Mouse (Mus musculus): Measurements from ENCODE around the gene 1600014C23Rik. TPM values are rescaled to one million over a fixed set of nuclear protein-coding genes. Genes with fewer than 3 reads are reported as not detected.
A peak's percentile ranks its signal among the peaks of the same experiment; 100 is the strongest.

1600014C23Rik gene
- polyA plus RNA-seq, 1 experiment from 2014 or later, result 0.62 TPM

DNA sequence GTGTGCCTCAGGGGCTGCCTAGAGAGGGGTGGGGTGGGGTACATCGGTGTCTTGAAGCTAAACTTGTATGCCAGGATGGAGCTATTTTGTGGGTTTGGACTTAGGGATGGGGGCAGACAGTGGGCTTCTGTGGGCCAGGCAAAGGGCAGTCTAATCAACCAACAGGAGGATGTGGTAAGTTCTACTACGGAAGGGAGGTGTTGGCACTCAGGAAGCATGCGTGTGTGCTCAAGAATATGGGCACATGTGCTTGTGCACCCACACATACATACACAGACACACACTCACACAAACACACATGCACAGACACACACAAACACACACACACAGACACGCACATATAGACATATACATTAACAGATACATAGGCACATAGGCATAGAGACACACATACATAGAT is 13.6 kb upstream of the 1600014C23Rik start:
- WGBS, result 94% methylated on average over 4 of the region's 4 CpGs
- Histone ChIP-seq H3K36me3 (ENCODE audit: control insufficient read depth, insufficient read depth, low read length) (no peaks in the 10 kb centered on the region), H3K9me3 (ENCODE audit: control insufficient read depth, low read length) (no peaks in the 10 kb centered on the region), H3K27ac (ENCODE audit: low read depth, low read length) (no peak overlapping the region), H3K9ac (ENCODE audit: low read depth, low read length) (no peak overlapping the region), H3K4me1 (ENCODE audit: control insufficient read depth, insufficient read depth, low read length) (peaks cover 16% of the 10 kb centered on the region), H3K4me3 (ENCODE audit: low read length) (no peak overlapping the region), H3K27me3 (ENCODE audit: control insufficient read depth, insufficient read depth, low read length) (no peaks in the 10 kb centered on the region), H3K4me2 (replicated peaks; ENCODE audit: low read depth, low read length) (no peak overlapping the region)
- no peak for ATAC-seq (ENCODE audit: low FRiP score, low TSS enrichment)

GRCm38 (mm10) chr17:45746755-45747154 is 13.1 kb upstream of the 1600014C23Rik start:
- Histone ChIP-seq H3K9me3 (ENCODE audit: control insufficient read depth, low read length) (no peaks in the 10 kb centered on the region), H3K27ac (ENCODE audit: low read depth, low read length) (no peak overlapping the region), H3K27me3 (ENCODE audit: control insufficient read depth, insufficient read depth, low read length) (no peaks in the 10 kb centered on the region), H3K9ac (ENCODE audit: low read depth, low read length) (no peak overlapping the region), H3K4me2 (replicated peaks; ENCODE audit: low read depth, low read length) (no peak overlapping the region), H3K36me3 (ENCODE audit: control insufficient read depth, insufficient read depth, low read length) (no peaks in the 10 kb centered on the region), H3K4me1 (ENCODE audit: control insufficient read depth, insufficient read depth, low read length) (peaks cover 16% of the 10 kb centered on the region), H3K4me3 (ENCODE audit: low read length) (no peak overlapping the region)
- 55% methylated on average over 12 of the region's 12 CpGs for WGBS
- ATAC-seq (ENCODE audit: low FRiP score, low TSS enrichment), result no peak

DNA sequence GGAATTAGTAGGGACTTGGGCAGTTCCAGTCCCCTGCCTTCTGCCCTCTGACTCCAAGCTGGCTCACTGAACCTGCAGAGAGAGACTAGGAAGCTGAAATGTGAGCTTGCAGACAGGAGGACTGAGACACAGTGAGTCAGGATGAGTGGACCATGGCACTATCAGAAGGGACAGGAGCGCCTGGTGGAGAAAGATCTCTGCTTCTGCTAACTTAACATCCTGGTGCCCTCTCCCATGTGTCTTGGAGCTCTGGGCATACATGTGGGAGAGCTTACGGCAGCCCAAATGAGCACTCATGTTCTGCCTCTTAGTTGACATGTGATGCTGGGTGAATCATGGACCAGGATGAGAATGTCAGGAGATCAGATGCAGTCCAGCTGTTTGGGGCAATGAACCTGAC is 12.0 kb upstream of the 1600014C23Rik start:
- ATAC-seq (ENCODE audit: low FRiP score, low TSS enrichment), result no peak
- no peak overlapping the region for H3K4me2 ChIP-seq (replicated peaks; ENCODE audit: low read depth, low read length)
- no peak overlapping the region for H3K27ac ChIP-seq (ENCODE audit: low read depth, low read length)
- H3K36me3 ChIP-seq (ENCODE audit: control insufficient read depth, insufficient read depth, low read length), result no peaks in the 10 kb centered on the region
- no peaks in the 10 kb centered on the region for H3K27me3 ChIP-seq (ENCODE audit: control insufficient read depth, insufficient read depth, low read length)
- no peak overlapping the region for H3K9ac ChIP-seq (ENCODE audit: low read depth, low read length)
- WGBS, result 61% methylated on average over 2 of the region's 2 CpGs
- H3K4me1 ChIP-seq (ENCODE audit: control insufficient read depth, insufficient read depth, low read length), result peaks cover 16% of the 10 kb centered on the region
- no peak overlapping the region for H3K4me3 ChIP-seq (ENCODE audit: low read length)
- H3K9me3 ChIP-seq (ENCODE audit: control insufficient read depth, low read length), result no peaks in the 10 kb centered on the region

DNA sequence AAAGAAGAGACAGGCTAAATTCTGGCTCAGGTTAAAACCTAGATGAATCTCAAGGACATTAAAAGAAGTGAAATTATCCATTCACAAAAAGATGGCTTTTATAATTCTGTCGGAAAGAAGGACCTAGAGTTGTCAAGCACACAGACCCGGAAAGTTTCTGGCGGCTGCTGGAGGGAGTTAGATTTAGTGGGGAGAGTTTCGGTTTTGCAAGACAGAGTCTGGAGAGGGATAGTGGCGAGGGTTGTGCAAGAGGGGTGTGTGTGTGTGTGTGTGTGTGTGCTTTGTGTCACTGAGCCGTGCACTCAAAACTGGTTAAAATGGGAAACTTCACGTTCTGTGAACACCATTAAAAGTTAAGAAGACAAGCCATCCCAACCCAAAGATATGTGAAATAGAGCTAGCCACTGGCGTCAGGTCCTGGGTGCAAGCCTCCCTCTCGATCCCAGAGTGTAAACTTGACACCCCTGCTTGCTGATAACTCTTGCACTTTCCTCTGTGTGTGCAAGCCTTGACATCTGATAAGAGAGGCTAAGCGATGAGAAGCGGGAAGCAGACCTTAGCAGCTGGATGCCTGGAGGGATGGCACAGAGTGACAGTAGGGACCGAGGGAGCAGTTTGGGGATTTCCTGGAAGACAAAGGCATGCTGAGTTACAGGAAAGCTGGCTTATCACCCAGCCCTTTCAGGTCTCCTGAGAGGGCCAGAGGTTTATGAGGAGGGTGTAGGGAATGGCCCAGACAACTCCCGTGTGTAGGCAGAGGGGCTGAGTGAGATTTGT is 8.9 kb upstream of the 1600014C23Rik start:
- Histone ChIP-seq H3K4me3 (ENCODE audit: low read length) (no peak overlapping the region), H3K9ac (ENCODE audit: low read depth, low read length) (no peak overlapping the region), H3K27ac (ENCODE audit: low read depth, low read length) (no peak overlapping the region), H3K36me3 (ENCODE audit: control insufficient read depth, insufficient read depth, low read length) (no peaks in the 10 kb centered on the region), H3K4me1 (ENCODE audit: control insufficient read depth, insufficient read depth, low read length) (peaks cover 16% of the 10 kb centered on the region), H3K27me3 (ENCODE audit: control insufficient read depth, insufficient read depth, low read length) (no peaks in the 10 kb centered on the region), H3K4me2 (replicated peaks; ENCODE audit: low read depth, low read length) (no peak overlapping the region), H3K9me3 (ENCODE audit: control insufficient read depth, low read length) (no peaks in the 10 kb centered on the region)
- no peak for ATAC-seq (ENCODE audit: low FRiP score, low TSS enrichment)
- 44% methylated on average over 13 of the region's 13 CpGs for WGBS

GRCm38 (mm10) chr17:45737078-45737601 is 3.5 kb upstream of the 1600014C23Rik start:
- Histone ChIP-seq H3K4me3 (ENCODE audit: low read length) (peak overlapping the region; percentile 45), H3K27me3 (ENCODE audit: control insufficient read depth, insufficient read depth, low read length) (no peaks in the 10 kb centered on the region), H3K27ac (ENCODE audit: low read depth, low read length) (peak overlapping the region; percentile 84; the same call in 1 of the 2 replicates), H3K36me3 (ENCODE audit: control insufficient read depth, insufficient read depth, low read length) (no peaks in the 10 kb centered on the region), H3K9ac (ENCODE audit: low read depth, low read length) (peak overlapping the region; percentile 73), H3K4me1 (ENCODE audit: control insufficient read depth, insufficient read depth, low read length) (peaks cover 27% of the 10 kb centered on the region), H3K4me2 (replicated peaks; ENCODE audit: low read depth, low read length) (peak overlapping the region; percentile 74), H3K9me3 (ENCODE audit: control insufficient read depth, low read length) (no peaks in the 10 kb centered on the region)
- whole genome bisulfite sequencing, result 16% methylated on average over 10 of the region's 10 CpGs
- ATAC-seq (ENCODE audit: low FRiP score, low TSS enrichment), result peak; percentile 18; the same call in 1 of the 2 replicates

GRCm38 (mm10) chr17:45736311-45737077 is 2.9 kb upstream of the 1600014C23Rik start:
- peaks cover 27% of the 10 kb centered on the region for H3K4me1 ChIP-seq (ENCODE audit: control insufficient read depth, insufficient read depth, low read length)
- H3K4me2 ChIP-seq (replicated peaks; ENCODE audit: low read depth, low read length), result peak overlapping the region; percentile 74
- H3K27me3 ChIP-seq (ENCODE audit: control insufficient read depth, insufficient read depth, low read length), result no peaks in the 10 kb centered on the region
- H3K9me3 ChIP-seq (ENCODE audit: control insufficient read depth, low read length), result no peaks in the 10 kb centered on the region
- H3K27ac ChIP-seq (ENCODE audit: low read depth, low read length), result peak overlapping the region; percentile 94
- peak overlapping the region; percentile 73 for H3K9ac ChIP-seq (ENCODE audit: low read depth, low read length)
- peak overlapping the region; percentile 45 for H3K4me3 ChIP-seq (ENCODE audit: low read length)
- no peaks in the 10 kb centered on the region for H3K36me3 ChIP-seq (ENCODE audit: control insufficient read depth, insufficient read depth, low read length)
- ATAC-seq (ENCODE audit: low FRiP score, low TSS enrichment), result peak; percentile 70
- WGBS, result under 1% methylated on average over 44 of the region's 72 CpGs

GRCm38 (mm10) chr17:45735382-45736310 is 2.0 kb upstream of the 1600014C23Rik start:
- Histone ChIP-seq H3K9ac (ENCODE audit: low read depth, low read length) (peak overlapping the region; percentile 73; the same call in 1 of the 2 replicates), H3K36me3 (ENCODE audit: control insufficient read depth, insufficient read depth, low read length) (no peaks in the 10 kb centered on the region), H3K4me1 (ENCODE audit: control insufficient read depth, insufficient read depth, low read length) (peaks cover 27% of the 10 kb centered on the region), H3K9me3 (ENCODE audit: control insufficient read depth, low read length) (no peaks in the 10 kb centered on the region), H3K4me2 (replicated peaks; ENCODE audit: low read depth, low read length) (peak overlapping the region; percentile 74), H3K4me3 (ENCODE audit: low read length) (peak overlapping the region; percentile 45), H3K27me3 (ENCODE audit: control insufficient read depth, insufficient read depth, low read length) (no peaks in the 10 kb centered on the region), H3K27ac (ENCODE audit: low read depth, low read length) (peak overlapping the region; percentile 94)
- 6% methylated on average over 10 of the region's 10 CpGs for WGBS
- ATAC-seq (ENCODE audit: low FRiP score, low TSS enrichment), result peak; percentile 38

- no peak for ATAC-seq (ENCODE audit: low FRiP score, low TSS enrichment)
- 69% methylated on average over 4 of the region's 4 CpGs for WGBS
- 0 out of 2 replicates have a peak overlapping the region, but pooled peaks have one; percentile 94 for H3K27ac ChIP-seq (ENCODE audit: low read depth, low read length)
- no peak overlapping the region for H3K4me3 ChIP-seq (ENCODE audit: low read length)
- no peaks in the 10 kb centered on the region for H3K36me3 ChIP-seq (ENCODE audit: control insufficient read depth, insufficient read depth, low read length)
- H3K4me1 ChIP-seq (ENCODE audit: control insufficient read depth, insufficient read depth, low read length), result peaks cover 27% of the 10 kb centered on the region
- no peak overlapping the region for H3K9ac ChIP-seq (ENCODE audit: low read depth, low read length)
- H3K4me2 ChIP-seq (replicated peaks; ENCODE audit: low read depth, low read length), result no peak overlapping the region
- no peaks in the 10 kb centered on the region for H3K9me3 ChIP-seq (ENCODE audit: control insufficient read depth, low read length)
- no peaks in the 10 kb centered on the region for H3K27me3 ChIP-seq (ENCODE audit: control insufficient read depth, insufficient read depth, low read length)
Observed at GRCm38 (mm10) chr17:45734881-45735280, 1.2 kb upstream of the 1600014C23Rik start.
